Mouse (Mus musculus) cerebellum, adult 9-11 months (tissue): Measurements from ENCODE around the gene Lpcat2b.
"Not testable (repeated sequence)": the region's sequence is repeated elsewhere in the genome, so short reads cannot be mapped to it uniquely, and the experiment has no call there.

ENCODE experiments used
- DNase-seq: peaks from one replicate; pipeline ENCODE4 v3.0.0; 2022

The Lpcat2b gene

DNA sequence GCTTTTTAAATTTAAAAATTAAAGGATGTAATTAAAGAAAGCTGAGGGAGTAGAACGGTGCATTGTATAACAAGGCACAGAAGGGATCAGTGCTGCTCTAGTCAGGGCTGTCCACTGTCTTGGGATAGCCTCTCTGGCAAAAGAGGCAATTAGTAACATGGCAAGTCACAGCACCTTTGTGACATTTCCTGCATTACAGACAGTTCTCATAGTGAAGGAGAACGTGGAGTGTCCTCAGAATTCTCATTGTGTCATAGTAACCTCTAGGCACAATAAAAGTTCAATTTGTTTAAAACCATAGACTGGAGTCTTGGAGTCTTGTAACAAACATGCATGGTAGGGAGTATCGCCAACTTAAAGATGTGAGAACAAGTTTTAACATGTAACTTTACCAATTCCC is at the start of gene Lpcat2b:
Gene Lpcat2b, plus strand, starts transcription at position 301 of the 400 bp plus-strand sequence.
- no peak for DNase-seq

DNA sequence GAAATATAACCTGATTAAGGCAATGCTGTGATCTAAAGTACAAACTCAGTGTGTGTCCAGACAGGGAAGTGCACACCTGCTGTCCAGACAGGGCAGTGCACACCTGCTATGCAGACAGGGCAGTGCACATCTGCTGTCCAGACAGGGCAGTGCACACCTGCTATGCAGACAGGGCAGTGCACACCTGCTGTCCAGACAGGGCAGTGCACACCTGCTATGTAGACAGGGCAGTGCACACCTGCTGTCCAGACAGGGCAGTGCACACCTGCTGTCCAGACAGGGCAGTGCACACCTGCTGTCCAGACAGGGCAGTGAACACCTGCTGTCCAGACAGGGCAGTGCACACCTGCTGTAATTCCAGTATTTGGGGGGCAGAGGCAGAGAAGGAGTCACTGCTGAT is 44.9 kb upstream of the Lpcat2b start:
- not testable (repeated sequence) for DNase-seq

DNA sequence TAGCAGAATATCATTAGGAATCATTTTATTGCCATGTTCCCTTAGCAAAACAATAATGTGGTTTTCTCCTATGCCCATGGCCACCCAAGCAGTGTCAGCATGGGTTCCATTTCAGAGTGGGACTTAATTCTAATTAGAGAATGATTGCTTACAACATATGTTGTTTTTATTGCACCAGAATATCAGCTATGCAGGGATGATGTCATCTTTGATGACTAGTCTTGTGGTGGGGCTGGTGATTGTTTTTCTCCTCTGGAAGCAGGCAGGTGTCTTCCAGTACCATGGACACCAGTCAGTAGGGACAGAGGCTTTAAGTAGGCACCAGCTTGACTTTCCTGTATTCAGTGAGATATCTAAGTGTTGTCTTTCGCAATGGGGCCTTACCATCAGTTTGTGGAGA is 43.6 kb upstream of the Lpcat2b start:
- DNase-seq, result no peak

GRCm38 (mm10) chr5:107389373-107389772 is 42.0 kb upstream of the Lpcat2b start:
- DNase-seq, result no peak

- no peak for DNase-seq
Observed at GRCm38 (mm10) chr5:107394437-107394836, 36.9 kb upstream of the Lpcat2b start.

GRCm38 (mm10) chr5:107402436-107402835 is 28.9 kb upstream of the Lpcat2b start, which contains the start of gene Ephx4:
Ephx4 (plus strand) TSS chr5:107402736.
- DNase-seq, result no peak

- DNase-seq, result peak; percentile 69
Observed at GRCm38 (mm10) chr5:107403011-107403946, 28.1 kb upstream of the Lpcat2b start.

DNA sequence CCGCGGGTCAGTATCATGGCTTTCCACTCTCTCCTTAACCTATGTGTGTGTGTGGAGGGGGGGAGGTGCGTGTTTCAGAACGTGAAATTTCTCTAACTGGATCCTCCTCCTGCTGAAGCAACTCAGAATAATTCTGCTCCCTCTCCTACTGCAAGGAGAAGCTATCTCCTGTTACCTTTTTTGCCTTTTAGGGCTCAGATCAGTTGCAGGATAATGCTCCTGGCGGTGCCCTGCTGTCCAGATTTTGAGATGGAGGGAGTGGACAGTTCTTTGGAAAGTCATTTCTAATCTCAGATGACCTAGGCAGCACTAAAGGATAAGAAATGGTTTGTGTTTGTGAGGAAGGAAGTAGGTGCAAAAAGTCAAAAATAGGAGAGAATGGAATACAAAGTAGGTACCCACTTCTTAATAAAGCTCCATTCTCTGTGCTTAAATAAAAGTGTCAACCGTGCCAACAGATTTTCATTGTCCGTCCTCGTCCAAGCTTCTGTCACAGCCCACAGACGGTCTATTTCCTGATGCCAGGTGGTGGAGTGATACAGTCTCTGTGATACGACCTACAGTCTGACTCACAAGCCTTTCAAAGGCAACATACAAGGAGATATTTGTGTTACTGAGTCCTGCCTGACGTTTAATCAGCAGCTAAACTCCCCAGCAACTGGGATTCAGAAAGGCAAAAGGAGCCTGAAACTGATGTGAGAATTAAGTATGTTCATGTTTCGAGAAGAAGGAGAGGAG is 27.2 kb upstream of the Lpcat2b start:
- DNase-seq, result peak; percentile 76

- no peak for DNase-seq
Observed at GRCm38 (mm10) chr5:107405361-107405760, 26.0 kb upstream of the Lpcat2b start.

DNA sequence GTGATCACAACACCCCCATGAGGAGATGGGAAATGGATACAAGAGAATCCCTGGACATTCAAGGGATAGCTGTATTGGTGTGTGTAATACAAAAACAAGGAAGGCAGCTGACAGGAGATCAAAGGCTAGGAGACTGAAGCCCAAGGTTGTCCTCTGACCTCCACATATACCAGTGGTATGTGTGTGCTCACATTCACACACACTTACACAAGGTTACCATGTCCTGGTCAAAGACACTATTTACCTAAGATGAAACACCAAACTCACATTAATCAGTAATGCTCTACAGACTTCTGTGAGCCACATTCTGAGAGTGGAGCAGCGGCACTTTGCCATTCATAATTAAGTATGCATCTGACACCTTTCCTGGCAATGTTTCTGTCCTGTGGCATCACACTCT is 21.0 kb upstream of the Lpcat2b start:
- DNase-seq, result no peak

- peak; percentile 51 for DNase-seq
Observed at GRCm38 (mm10) chr5:107411326-107411725, 20.0 kb upstream of the Lpcat2b start.

DNA sequence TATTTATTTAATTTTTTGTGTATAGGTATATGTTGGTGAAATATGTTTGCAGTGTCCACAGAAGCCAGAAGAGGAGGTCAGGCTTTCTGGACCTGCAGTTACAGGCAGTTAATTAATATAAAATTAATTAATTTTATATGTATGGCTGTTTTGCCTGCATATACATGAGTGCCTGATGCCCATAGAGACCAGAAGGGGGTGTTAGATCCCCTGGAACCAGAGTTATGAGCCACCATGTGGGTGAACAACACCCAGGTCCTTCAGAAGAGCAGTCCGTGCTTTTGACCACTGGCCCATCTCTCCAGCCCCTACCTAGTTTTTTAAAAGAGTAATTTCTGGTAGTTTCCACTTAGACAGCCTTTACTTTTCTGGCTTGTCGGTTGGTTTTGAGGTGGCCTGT is 19.1 kb upstream of the Lpcat2b start:
- DNase-seq, result no peak

- DNase-seq, result no peak
Observed at GRCm38 (mm10) chr5:107415098-107415497, 16.3 kb upstream of the Lpcat2b start.

GRCm38 (mm10) chr5:107421676-107422075 is 9.7 kb upstream of the Lpcat2b start:
- no peak for DNase-seq

DNA sequence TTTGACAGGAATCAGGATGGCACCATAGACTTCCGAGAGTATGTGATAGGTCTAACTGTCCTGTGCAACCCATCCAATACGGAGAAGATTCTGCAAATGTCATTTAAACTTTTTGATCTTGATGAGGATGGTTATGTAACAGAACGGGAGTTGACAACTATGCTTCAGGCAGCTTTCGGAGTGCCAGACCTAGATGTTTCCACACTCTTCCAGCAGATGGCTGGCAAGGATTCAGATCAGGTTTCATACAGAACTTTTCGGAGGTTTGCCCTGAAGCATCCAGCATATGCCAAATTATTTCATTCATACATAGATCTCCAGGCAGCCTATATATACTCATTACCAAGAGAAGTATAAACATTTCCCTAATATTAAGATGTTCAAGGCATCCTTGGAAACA is 2.7 kb downstream of the Lpcat2b start:
- no peak for DNase-seq

GRCm38 (mm10) chr5:107436185-107436584 is 4.8 kb downstream of the Lpcat2b start:
- no peak for DNase-seq

- DNase-seq, result peak; percentile 40
Observed at GRCm38 (mm10) chr5:107436587-107437209, 5.3 kb downstream of the Lpcat2b start.

GRCm38 (mm10) chr5:107437464-107438281 is 6.3 kb downstream of the Lpcat2b start, which contains the start of gene Btbd8:
Btbd8 (plus strand) TSS chr5:107437997.
- peak; percentile 96 for DNase-seq

DNA sequence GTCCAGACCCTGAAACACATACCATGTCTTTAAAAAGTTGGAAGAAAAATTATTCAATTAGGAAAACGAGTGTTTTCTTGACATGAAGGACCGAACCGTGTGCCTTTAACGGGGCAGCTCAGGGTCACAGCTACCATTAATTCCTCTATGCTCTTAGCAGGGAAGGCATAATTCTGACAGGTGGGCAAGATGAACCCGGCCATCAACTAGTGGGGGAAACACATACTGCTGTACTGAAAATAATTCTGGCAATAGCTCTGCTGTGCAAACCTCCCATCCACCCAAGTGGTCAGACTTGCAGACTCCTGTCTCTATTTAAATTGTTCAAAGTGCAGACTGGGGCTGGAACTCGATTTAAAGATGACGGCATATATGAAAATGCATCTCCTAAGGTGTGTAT is 7.0 kb downstream of the Lpcat2b start:
- DNase-seq, result no peak

DNA sequence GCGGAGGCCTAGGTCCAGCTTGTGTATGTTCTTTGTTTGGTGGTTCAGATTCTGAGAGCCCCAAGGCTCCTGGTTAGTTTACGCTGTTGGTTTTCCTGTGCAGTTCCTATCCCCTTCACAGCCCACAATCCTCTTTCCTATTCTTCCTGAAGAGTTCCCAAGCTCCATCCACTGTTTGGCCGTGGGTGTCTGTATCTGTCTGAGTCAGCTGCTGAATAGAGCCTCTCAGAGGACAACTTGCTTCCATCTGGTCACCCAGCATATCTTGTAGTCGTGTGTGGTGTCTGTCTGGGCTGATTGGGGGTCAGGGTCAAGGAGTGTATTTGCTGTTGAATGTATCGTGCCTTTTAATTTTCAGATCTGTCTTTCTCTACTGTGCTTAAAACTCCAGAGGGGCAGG is 10.5 kb downstream of the Lpcat2b start:
- no peak for DNase-seq

- no peak for DNase-seq
Observed at GRCm38 (mm10) chr5:107444251-107444650, 12.9 kb downstream of the Lpcat2b start.

DNA sequence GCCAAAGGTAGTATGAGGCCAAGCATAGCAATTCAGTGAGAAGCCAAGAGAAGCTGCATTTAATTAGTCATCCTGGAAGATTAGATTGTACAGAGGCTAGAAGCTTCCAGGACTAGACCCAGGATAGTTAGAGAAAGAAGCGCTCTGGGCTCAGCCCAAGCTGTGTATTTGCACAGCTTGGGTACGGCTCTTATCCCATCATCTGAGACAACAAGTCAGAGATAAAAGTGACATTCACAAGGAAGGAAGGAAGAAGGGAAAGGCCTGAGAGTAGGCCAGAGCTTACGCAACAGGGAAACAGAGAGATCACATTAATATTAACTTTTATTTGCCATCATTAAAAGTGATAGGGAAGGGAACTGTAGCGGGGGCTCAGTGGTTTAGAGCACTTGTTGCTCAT is 16.6 kb downstream of the Lpcat2b start:
- no peak for DNase-seq
